Mouse (Mus musculus): Measurements from ENCODE around the gene Kif9. TPM values are rescaled to one million over a fixed set of nuclear protein-coding genes. Genes with fewer than 3 reads are reported as not detected.

Gene Kif9
- 0.66 and 1.0 TPM in 2 replicates for polyA plus RNA-seq (2014; fragmentation: Nextera tagmentation; extraction: Ambion mirVana)

DNA sequence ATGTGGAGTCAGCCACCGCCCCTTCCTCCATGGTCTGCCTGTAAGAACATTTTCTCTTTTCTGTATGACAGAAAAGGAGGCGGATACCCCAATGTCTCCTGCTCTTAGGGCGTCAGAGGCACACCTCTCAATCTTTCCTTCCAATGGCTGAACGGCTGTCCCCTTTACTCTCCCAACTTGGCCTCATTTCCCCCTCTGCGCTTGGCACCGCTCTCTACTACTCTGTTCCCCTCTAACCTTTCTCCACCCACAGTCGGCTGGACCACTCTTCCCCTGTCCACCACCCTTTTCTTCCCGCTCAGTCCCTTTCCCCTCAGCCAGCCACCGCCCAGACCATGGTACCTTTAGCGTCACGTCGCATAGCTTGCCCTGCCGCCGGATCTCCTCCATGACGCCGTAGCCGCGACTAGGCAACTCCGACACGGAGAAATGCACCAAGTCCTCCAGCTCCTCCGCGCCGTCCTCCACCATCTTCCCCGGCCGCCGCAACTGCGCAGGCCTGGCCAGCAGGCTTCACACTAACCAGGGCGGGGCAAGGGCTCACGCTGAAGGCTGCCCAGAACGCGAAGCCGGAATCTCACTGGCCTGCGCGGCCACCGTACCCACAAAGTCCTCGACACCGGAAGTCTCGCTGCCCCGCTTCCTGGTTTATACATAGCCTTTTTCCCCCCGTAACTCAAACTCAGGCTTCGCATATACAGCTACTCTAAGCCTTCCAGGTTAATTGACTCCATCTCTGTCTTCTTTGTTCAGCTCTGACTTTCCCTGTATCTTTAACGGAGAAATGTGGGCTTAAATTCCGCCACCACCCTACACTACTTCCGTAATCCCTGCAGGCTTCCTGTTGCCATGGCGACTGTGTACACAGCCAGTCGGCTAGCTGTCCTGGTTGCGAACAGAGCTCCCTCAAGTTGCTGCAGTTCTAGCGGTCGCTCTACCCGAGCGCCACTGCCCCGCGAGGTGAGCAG is at the start of gene Kif9, which contains the start of gene Klhl18:
Gene Kif9 (plus strand): TSS at position 835 of the 968 bp plus-strand sequence.
Gene Klhl18 (minus strand): TSS at position 571 of the 968 bp plus-strand sequence.
- ATAC-seq (replicated peaks; ENCODE audit: low FRiP score): peak; percentile 96
- peaks cover 7% of the 10 kb centered on the region; the same call in 1 of the 2 replicates for H3K27me3 ChIP-seq (replicated peaks; ENCODE audit: control insufficient read depth, insufficient read depth, low read length)
- DNase-seq (ENCODE audit: low spot score): peak; percentile 98

DNA sequence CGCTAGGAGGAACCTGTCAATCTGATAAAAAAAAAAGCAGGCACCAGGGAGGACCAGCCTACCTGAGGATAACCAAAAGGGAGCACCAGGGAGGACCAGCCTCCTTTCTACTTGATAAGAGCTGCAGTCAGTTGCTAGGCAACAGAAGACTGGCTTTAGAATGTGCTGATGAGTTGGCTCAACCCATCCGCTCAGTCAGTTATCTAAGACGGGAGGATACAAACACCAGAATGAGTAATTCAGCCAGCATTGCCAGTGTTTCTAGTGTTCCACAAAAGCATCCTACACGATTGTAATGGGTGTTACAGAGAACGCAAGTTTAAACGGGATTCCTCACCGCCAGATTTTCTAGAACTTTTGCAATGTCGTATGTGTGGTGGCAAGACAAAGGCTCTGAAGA is 45.5 kb upstream of the Kif9 start:
- ATAC-seq (replicated peaks; ENCODE audit: low FRiP score): no peak
- WGBS: 70% methylated on average over 8 of the region's 8 CpGs
- H3K36me3 ChIP-seq (ENCODE audit: control insufficient read depth, insufficient read depth, low read length): peaks cover 9% of the 10 kb centered on the region

More for the DNA sequence above, at the start of gene Kif9, which contains the start of gene Klhl18:
- Histone ChIP-seq H3K4me2 (peak within 1 kb of the TSS; percentile 90), H3K9ac (ENCODE audit: low read depth, low read length) (peak within 1 kb of the TSS; percentile 88), H3K36me3 (ENCODE audit: control insufficient read depth, insufficient read depth, low read length) (no peaks in the 10 kb centered on the region; the same call in 1 of the 2 replicates), H3K27ac (ENCODE audit: low read depth, low read length) (peak within 1 kb of the TSS; percentile 80), H3K4me3 (ENCODE audit: low read depth, low read length) (peak within 1 kb of the TSS; percentile 81), H3K9me3 (ENCODE audit: control insufficient read depth, low read length) (no peaks in the 10 kb centered on the region), H3K4me1 (replicated peaks; ENCODE audit: control insufficient read depth, insufficient read depth, low read length) (peaks cover 11% of the 10 kb centered on the region)
- under 1% methylated on average over 53 of the region's 53 CpGs for WGBS

DNA sequence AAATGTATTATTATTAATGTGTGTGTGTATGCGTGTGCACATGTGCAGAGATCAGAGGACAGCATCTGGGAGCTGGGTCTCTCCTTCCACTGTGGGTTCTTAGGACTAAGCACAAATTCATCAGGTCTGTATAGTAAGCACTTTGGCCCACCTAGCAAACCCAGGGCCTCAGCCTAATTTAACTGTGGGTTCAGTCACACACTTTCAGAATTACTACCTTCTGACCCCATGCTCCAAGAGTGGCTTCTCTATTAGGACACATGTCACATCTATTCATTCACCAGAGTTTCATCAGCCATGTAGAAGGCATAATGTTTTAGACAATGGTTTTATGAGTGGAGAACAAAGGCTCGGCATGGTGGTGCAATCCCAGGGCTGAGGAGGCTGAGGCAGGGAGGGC is 43.7 kb upstream of the Kif9 start:
- no peak overlapping the region for H3K27ac ChIP-seq (ENCODE audit: low read depth, low read length)
- ATAC-seq (replicated peaks; ENCODE audit: low FRiP score) (no peak), DNase-seq (ENCODE audit: low spot score) (no peak)
- no peaks in the 10 kb centered on the region for H3K4me1 ChIP-seq (replicated peaks; ENCODE audit: control insufficient read depth, insufficient read depth, low read length)
- 94% methylated on average over 2 of the region's 2 CpGs for WGBS
- H3K9me3 ChIP-seq (ENCODE audit: control insufficient read depth, low read length): no peaks in the 10 kb centered on the region
- H3K27me3 ChIP-seq (replicated peaks; ENCODE audit: control insufficient read depth, insufficient read depth, low read length): no peaks in the 10 kb centered on the region
- no peak overlapping the region for H3K4me3 ChIP-seq (ENCODE audit: low read depth, low read length)
- H3K36me3 ChIP-seq (ENCODE audit: control insufficient read depth, insufficient read depth, low read length): peaks cover 9% of the 10 kb centered on the region
- no peak overlapping the region for H3K9ac ChIP-seq (ENCODE audit: low read depth, low read length)
- H3K4me2 ChIP-seq: no peak overlapping the region

More for the DNA sequence above, 45.5 kb upstream of the Kif9 start:
- H3K4me1 ChIP-seq (replicated peaks; ENCODE audit: control insufficient read depth, insufficient read depth, low read length): no peaks in the 10 kb centered on the region
- DNase-seq (ENCODE audit: low spot score): no peak
- no peak overlapping the region for H3K27ac ChIP-seq (ENCODE audit: low read depth, low read length)
- no peaks in the 10 kb centered on the region for H3K27me3 ChIP-seq (replicated peaks; ENCODE audit: control insufficient read depth, insufficient read depth, low read length)
- no peaks in the 10 kb centered on the region for H3K9me3 ChIP-seq (ENCODE audit: control insufficient read depth, low read length)
- no peak overlapping the region for H3K9ac ChIP-seq (ENCODE audit: low read depth, low read length)
- H3K4me2 ChIP-seq: no peak overlapping the region
- H3K4me3 ChIP-seq (ENCODE audit: low read depth, low read length): no peak overlapping the region

DNA sequence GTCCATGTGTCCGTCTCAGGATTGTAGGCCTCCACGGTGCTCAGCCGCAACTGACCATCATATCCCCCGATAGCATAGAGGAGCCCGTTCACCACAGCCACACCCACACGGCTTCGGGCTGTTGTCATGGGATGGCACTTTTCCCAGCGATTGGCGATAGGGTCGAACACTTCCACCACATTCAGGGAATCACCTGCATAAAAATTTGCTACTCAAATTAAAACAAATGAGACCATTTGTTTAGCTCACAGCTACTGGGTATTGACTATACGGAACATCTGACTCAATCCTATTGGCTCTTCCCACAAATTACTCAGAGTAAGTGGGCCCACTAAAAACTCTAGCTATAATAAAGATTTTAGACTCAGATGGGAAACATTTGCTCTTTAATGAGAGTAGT is 40.7 kb upstream of the Kif9 start:
- Histone ChIP-seq H3K27ac (ENCODE audit: low read depth, low read length) (no peak overlapping the region), H3K4me3 (ENCODE audit: low read depth, low read length) (no peak overlapping the region), H3K4me1 (replicated peaks; ENCODE audit: control insufficient read depth, insufficient read depth, low read length) (peaks cover 5% of the 10 kb centered on the region), H3K4me2 (no peak overlapping the region), H3K36me3 (ENCODE audit: control insufficient read depth, insufficient read depth, low read length) (peaks cover 5% of the 10 kb centered on the region; the same call in 1 of the 2 replicates), H3K9ac (ENCODE audit: low read depth, low read length) (no peak overlapping the region), H3K27me3 (replicated peaks; ENCODE audit: control insufficient read depth, insufficient read depth, low read length) (no peaks in the 10 kb centered on the region), H3K9me3 (ENCODE audit: control insufficient read depth, low read length) (no peaks in the 10 kb centered on the region)
- DNase-seq (ENCODE audit: low spot score): no peak
- WGBS: 91% methylated on average over 11 of the region's 11 CpGs
- ATAC-seq (replicated peaks; ENCODE audit: low FRiP score): no peak

DNA sequence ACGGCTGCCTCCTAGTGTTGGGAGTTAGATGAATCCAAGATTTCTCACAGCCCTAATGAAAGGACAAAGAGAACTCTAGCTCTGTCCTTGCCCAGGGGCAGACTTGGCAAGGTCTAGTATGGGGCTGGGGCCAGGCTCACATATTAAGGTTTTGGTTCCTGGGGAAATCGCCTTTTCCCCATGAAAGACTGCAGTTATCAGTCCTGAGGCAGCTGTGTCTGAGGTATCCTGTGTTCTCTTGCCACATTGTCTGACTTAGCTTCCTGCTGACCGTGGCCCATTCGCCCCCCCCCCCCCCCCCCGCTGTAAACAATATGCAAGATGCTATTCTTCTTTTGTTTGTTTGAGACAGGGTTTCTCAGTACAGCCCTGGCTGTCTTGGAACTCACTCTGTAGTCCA is 36.7 kb upstream of the Kif9 start:
- Histone ChIP-seq H3K9ac (ENCODE audit: low read depth, low read length) (no peak overlapping the region), H3K4me2 (no peak overlapping the region; the same call in 1 of the 2 replicates), H3K4me3 (ENCODE audit: low read depth, low read length) (no peak overlapping the region), H3K27me3 (replicated peaks; ENCODE audit: control insufficient read depth, insufficient read depth, low read length) (no peaks in the 10 kb centered on the region), H3K4me1 (replicated peaks; ENCODE audit: control insufficient read depth, insufficient read depth, low read length) (peaks cover 5% of the 10 kb centered on the region), H3K9me3 (ENCODE audit: control insufficient read depth, low read length) (no peaks in the 10 kb centered on the region), H3K27ac (ENCODE audit: low read depth, low read length) (no peak overlapping the region), H3K36me3 (ENCODE audit: control insufficient read depth, insufficient read depth, low read length) (peaks cover 4% of the 10 kb centered on the region; the same call in 1 of the 2 replicates)
- DNase-seq (ENCODE audit: low spot score) (no peak), ATAC-seq (replicated peaks; ENCODE audit: low FRiP score) (peak; percentile 49; the same call in 1 of the 2 replicates)
- WGBS: 51% methylated on average over 5 of the region's 5 CpGs

DNA sequence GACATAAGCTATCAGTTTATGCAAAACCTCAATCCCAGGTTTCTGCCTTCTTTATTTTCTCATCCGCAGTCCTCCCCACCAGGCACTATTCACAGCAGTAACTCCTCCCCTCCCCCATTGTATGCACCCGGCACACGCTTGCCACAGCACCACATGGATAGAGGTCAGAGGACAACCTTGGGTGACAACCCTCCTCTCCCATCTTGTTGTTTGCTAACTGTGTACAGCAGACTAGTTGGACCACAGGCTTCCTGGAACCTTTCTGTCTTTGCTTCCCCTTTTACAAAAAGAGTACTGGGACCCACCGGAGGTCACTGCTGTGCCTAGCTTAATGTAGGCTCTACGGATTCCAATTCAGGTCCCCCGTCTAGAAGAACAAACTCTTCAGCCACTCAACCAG is 36.2 kb upstream of the Kif9 start:
- Histone ChIP-seq H3K4me2 (no peak overlapping the region), H3K4me3 (ENCODE audit: low read depth, low read length) (no peak overlapping the region), H3K27ac (ENCODE audit: low read depth, low read length) (no peak overlapping the region), H3K36me3 (ENCODE audit: control insufficient read depth, insufficient read depth, low read length) (peaks cover 4% of the 10 kb centered on the region; the same call in 1 of the 2 replicates), H3K9ac (ENCODE audit: low read depth, low read length) (no peak overlapping the region), H3K4me1 (replicated peaks; ENCODE audit: control insufficient read depth, insufficient read depth, low read length) (peaks cover 5% of the 10 kb centered on the region), H3K9me3 (ENCODE audit: control insufficient read depth, low read length) (no peaks in the 10 kb centered on the region), H3K27me3 (replicated peaks; ENCODE audit: control insufficient read depth, insufficient read depth, low read length) (no peaks in the 10 kb centered on the region)
- no peak for DNase-seq (ENCODE audit: low spot score)
- ATAC-seq (replicated peaks; ENCODE audit: low FRiP score): 0 out of 2 replicates have a peak, but pooled peaks have one; percentile 39
- 54% methylated on average over 6 of the region's 6 CpGs for WGBS

DNA sequence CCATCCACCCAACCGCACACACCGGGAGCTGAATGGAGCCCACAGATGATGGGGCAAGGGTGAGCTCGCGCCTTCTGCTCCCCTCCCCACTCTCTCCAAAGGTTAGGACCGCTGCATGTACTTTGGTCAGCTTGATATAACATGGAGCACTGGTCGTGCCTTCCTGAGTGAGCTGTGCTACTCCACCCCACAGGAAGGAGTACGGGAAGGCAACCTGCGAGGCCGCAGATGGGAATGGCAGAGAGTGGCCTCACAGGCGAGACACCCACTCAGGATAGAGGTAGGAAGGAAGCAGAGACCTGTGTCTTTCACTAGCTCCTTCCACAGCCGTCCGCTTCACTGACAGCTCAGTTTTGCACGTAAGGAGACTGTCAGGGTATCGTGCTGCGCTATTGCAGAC is 28.4 kb upstream of the Kif9 start:
- no peak overlapping the region for H3K4me2 ChIP-seq
- no peak overlapping the region for H3K27ac ChIP-seq (ENCODE audit: low read depth, low read length)
- H3K36me3 ChIP-seq (ENCODE audit: control insufficient read depth, insufficient read depth, low read length): peaks cover 6% of the 10 kb centered on the region; the same call in 1 of the 2 replicates
- H3K27me3 ChIP-seq (replicated peaks; ENCODE audit: control insufficient read depth, insufficient read depth, low read length): no peaks in the 10 kb centered on the region
- no peaks in the 10 kb centered on the region for H3K9me3 ChIP-seq (ENCODE audit: control insufficient read depth, low read length)
- H3K4me1 ChIP-seq (replicated peaks; ENCODE audit: control insufficient read depth, insufficient read depth, low read length): 0 out of 2 replicates have a peak, but pooled peaks cover 3% of the 10 kb centered on the region
- ATAC-seq (replicated peaks; ENCODE audit: low FRiP score) (no peak), DNase-seq (ENCODE audit: low spot score) (no peak)
- H3K4me3 ChIP-seq (ENCODE audit: low read depth, low read length): no peak overlapping the region
- 77% methylated on average over 15 of the region's 15 CpGs for WGBS
- H3K9ac ChIP-seq (ENCODE audit: low read depth, low read length): no peak overlapping the region

DNA sequence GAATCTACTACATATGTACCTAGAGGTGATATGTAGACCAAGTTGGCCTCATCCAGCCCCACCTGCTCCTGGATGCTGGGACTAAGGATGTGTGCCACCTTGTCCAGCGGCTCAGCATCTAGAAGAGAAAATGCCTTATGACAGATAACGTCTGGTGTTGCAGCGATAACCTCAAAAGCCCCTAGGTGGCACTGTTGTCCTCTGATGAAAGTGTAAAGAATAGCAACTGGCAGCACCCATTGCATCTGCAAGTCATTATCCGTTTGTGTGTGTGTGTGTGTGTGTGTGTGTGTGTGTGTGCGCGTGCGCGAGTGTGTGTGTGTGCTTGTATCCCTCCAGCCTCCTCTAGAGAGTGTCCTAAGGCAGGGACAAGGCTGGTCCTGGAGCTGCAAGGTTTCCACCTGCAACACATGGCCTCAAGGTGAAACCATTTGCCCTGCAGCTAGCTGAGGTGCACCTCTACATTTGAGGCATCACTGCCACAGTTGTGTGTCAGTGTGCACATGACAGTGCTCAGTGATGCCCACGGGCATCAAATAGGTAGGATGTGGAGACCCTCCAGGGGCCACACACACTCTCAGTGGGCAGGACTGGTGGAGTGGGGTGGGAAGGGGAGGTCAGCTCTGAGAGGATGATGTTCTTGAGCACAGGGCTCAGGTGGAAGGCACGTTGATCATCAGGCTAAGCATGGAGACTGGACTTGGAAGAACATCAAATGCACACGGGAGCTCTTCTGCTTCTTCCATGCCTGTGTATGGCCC is 27.7 kb upstream of the Kif9 start:
- Histone ChIP-seq H3K9me3 (ENCODE audit: control insufficient read depth, low read length) (no peaks in the 10 kb centered on the region), H3K4me1 (replicated peaks; ENCODE audit: control insufficient read depth, insufficient read depth, low read length) (0 out of 2 replicates have a peak, but pooled peaks cover 3% of the 10 kb centered on the region), H3K4me2 (no peak overlapping the region), H3K27ac (ENCODE audit: low read depth, low read length) (no peak overlapping the region), H3K27me3 (replicated peaks; ENCODE audit: control insufficient read depth, insufficient read depth, low read length) (no peaks in the 10 kb centered on the region), H3K36me3 (ENCODE audit: control insufficient read depth, insufficient read depth, low read length) (peaks cover 6% of the 10 kb centered on the region; the same call in 1 of the 2 replicates), H3K9ac (ENCODE audit: low read depth, low read length) (no peak overlapping the region), H3K4me3 (ENCODE audit: low read depth, low read length) (no peak overlapping the region)
- ATAC-seq (replicated peaks; ENCODE audit: low FRiP score) (peak; percentile 79), DNase-seq (ENCODE audit: low spot score) (peak; percentile 72)
- WGBS: 29% methylated on average over 11 of the region's 11 CpGs
